Mouse (Mus musculus) CD8-positive naive resting alpha-beta T cell, adult 57 days (primary cell): ENCODE measurements around the gene Irf2bpl. TPM values are rescaled to one million over a fixed set of nuclear protein-coding genes. Genes with fewer than 3 reads are reported as not detected.

Source experiments
- total RNA-seq: library from RNA; stranded (reverse); gene quantifications from one replicate; pipeline ENCODE4 v1.2.4, GENCODE M21; 2023

The Irf2bpl gene
- total RNA-seq = 71.7 TPM

DNA sequence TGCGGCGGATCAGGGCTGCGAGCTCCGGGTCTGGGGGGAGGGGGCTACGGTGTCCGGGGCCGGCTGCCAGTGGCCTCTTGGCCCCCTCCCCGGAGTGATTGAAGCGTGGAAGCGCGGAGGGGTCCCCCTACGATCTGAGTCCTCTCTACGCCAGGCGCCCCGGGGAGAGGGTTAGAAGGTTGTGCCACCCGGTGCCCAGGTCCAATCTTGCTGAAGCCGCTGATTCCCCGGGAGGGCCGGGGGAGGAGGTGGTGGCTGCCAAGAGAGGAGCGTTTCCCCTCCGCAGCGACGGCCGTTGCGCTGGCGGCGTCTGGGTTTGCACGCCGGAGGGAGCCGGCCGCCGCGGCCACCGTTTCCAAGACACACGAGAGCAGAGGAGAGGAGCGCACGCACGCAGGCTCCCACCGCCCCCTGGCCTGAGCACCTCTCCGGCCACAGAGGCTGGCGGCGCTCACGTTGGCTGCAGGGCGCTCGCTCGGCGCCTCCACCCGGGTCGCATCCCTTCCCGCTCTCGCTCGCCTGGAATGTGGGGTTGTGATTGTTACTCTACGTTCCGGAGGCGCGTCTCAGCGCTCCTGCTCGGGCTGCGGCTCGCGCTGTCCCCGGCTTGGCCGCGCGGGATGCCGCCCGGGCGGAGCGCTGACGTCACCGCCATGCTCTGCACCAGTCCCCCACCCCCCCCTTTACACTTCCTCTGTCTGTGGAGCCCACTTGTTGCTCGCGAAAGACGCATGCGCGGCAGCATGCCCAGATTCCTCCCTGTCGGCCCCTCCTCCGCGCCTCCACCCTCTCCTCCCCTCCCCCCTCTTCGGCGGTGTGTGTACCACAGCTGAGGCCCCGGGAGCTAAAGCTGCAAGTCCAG lies at the start of gene Irf2bpl:
TSS of gene Irf2bpl (minus strand) at position 602 of the 862 bp plus-strand sequence.

Other genes with a start within 250 kb of the Irf2bpl start
- gene Vash1, start 206.1 kb downstream of the Irf2bpl start, total RNA-seq = not detected
- 10.0 TPM for gene Angel1, start 158.3 kb downstream of the Irf2bpl start, total RNA-seq
- not detected for gene Lrrc74a, start 150.4 kb downstream of the Irf2bpl start, total RNA-seq
- 28.9 TPM for gene Cipc, start 62.2 kb upstream of the Irf2bpl start, total RNA-seq
- gene Zdhhc22, start 105.6 kb upstream of the Irf2bpl start, total RNA-seq = not detected
- not detected for gene Tmem63c, start 136.5 kb upstream of the Irf2bpl start, total RNA-seq
- 0.43 TPM for gene Ngb, start 217.7 kb upstream of the Irf2bpl start, total RNA-seq